Mouse (Mus musculus) intestine, embryonic 16.5 days (tissue): Measurements from ENCODE around the gene Map3k4. TPM values are rescaled to one million over a fixed set of nuclear protein-coding genes. Genes with fewer than 3 reads are reported as not detected.

Source experiments
- ATAC-seq: fragments of 200-750 bp; cut with Nextera tagmentation; 2 replicates; pipeline ENCODE4 v1.8.0; 2017; ENCODE audit warnings: moderate TSS enrichment, moderate library complexity
- H3K27ac ChIP-seq: fragments of 300-500 bp; sonication (generic); 2 replicates; pipeline ENCODE4 v1.5.1; 2014; ENCODE audit warnings: mild to moderate bottlenecking, low read length
- H3K27me3 ChIP-seq: fragments of 300-500 bp; sonication (generic); replicated peaks from 2 replicates; pipeline ENCODE4 v1.6.1; 2014; ENCODE audit warnings: low read length, control low read depth, mixed read lengths; ENCODE audit not compliant: control insufficient read depth, insufficient read depth
- H3K36me3 ChIP-seq: fragments of 300-500 bp; sonication (generic); 2 replicates; pipeline ENCODE4 v1.6.1; 2014; ENCODE audit warnings: low read length, control low read depth; ENCODE audit not compliant: control insufficient read depth, insufficient read depth
- H3K4me1 ChIP-seq: fragments of 300-500 bp; sonication (generic); 2 replicates; pipeline ENCODE4 v1.6.1; 2014; ENCODE audit warnings: low read length, control low read depth, mixed read lengths; ENCODE audit not compliant: control insufficient read depth, insufficient read depth
- H3K4me2 ChIP-seq: fragments of 300-500 bp; sonication (generic); 2 replicates; pipeline ENCODE4 v1.6.1; 2014; ENCODE audit warnings: low read depth, low read length, control low read depth
- H3K4me3 ChIP-seq: fragments of 300-500 bp; sonication (generic); 2 replicates; pipeline ENCODE4 v1.5.1; 2014; ENCODE audit warnings: mild to moderate bottlenecking, low read length
- H3K9ac ChIP-seq: fragments of 300-500 bp; sonication (generic); 2 replicates; pipeline ENCODE4 v1.6.1; 2014; ENCODE audit warnings: low read depth, low read length
- H3K9me3 ChIP-seq: fragments of 300-500 bp; sonication (generic); 2 replicates; pipeline ENCODE4 v1.6.1; 2016; ENCODE audit warnings: low read length, control low read depth; ENCODE audit not compliant: control insufficient read depth
- WGBS: fragments of 180-500 bp; shearing (Covaris S2); extraction: QIAGEN DNeasy Blood & Tissue Kit; methylation state at CpG from one replicate; pipeline ENCODE4 v1.1.7; 2014; 5-methylcytosine and 5-hydroxymethylcytosine counted together
- polyA plus RNA-seq: library from polyadenylated mRNA; unstranded; fragments of >200 nt; fragmentation: Nextera tagmentation; extraction: Ambion mirVana; gene quantifications from 2 replicates; pipeline ENCODE4 v1.2.1, GENCODE M21; 2015

Gene Map3k4
- 25.6 and 28.3 TPM in 2 replicates for polyA plus RNA-seq

DNA sequence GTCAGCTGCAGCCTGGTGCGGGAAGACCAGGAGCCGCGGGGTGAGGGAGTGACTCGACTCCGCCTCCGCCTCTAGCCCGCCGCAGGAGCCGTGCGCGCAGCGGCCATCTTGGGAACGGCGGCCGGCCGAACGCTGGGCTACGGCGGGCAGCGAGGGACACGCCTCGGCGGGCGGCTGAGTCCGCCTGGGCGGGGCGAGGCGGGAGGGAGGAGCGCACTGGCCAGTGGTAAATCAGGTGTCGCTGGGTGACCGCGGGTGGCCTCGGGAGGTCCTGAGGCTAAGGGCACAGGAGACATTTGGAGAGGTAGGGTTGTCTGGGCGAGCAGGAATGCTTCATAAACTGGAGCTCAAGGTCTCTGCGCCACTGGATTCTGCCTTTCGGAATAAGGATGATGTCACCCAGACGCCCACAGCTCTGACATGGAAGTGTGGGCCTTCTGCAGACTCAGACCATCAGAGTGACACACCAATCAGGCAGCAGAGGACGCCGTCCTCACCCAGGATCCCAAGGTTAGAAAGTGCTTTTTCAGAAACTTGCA is at the start of gene Map3k4:
Gene Map3k4, minus strand, starts transcription at position 134 of the 539 bp plus-strand sequence.
- H3K4me3 ChIP-seq, result peak within 1 kb of the TSS; percentile 92
- WGBS, result under 1% methylated on average over 34 of the region's 39 CpGs
- peak; percentile 96 for ATAC-seq
- no peaks in the 10 kb centered on the region for H3K27me3 ChIP-seq
- H3K4me2 ChIP-seq, result peak within 1 kb of the TSS; percentile 63
- peak within 1 kb of the TSS; percentile 93 for H3K9ac ChIP-seq
- peaks cover 9% of the 10 kb centered on the region; the same call in 1 of the 2 replicates for H3K4me1 ChIP-seq
- no peaks in the 10 kb centered on the region for H3K36me3 ChIP-seq
- no peaks in the 10 kb centered on the region for H3K9me3 ChIP-seq
- peak within 1 kb of the TSS; percentile 96 for H3K27ac ChIP-seq

DNA sequence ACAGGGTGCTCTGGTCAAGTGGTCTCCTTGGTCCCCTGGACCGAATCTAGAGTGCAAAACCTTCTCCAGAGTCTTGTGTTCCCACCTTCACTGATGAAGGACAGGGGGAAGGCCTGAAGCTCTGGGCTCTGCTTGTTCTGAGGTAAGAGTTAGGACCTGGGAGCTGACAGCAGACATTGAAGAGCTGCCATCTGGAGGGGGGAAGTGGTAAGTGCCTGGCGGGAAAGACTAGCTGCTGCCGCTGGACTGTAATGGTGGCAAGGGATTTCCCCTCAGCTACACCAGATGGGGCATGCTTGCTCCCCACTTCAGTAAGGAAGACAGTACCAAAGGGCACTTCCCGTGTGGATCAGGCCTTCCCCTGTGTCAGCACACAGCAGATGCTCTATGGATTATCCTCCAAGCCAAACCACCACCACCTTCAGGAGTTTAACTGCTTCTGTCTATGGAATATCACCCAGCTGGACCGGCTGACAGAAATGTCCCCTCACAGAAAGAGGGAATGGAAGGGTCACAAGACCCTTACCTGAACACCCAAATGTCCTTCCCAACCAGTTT is 48.9 kb upstream of the Map3k4 start:
- peak; percentile 53; the same call in 1 of the 2 replicates for ATAC-seq
- no peak overlapping the region for H3K9ac ChIP-seq
- H3K36me3 ChIP-seq, result no peaks in the 10 kb centered on the region
- H3K27ac ChIP-seq, result no peak overlapping the region
- H3K27me3 ChIP-seq, result no peaks in the 10 kb centered on the region
- 41% methylated on average over 5 of the region's 5 CpGs for WGBS
- no peak overlapping the region for H3K4me3 ChIP-seq
- peaks cover 11% of the 10 kb centered on the region; the same call in 1 of the 2 replicates for H3K4me1 ChIP-seq
- H3K9me3 ChIP-seq, result no peaks in the 10 kb centered on the region
- H3K4me2 ChIP-seq, result no peak overlapping the region

DNA sequence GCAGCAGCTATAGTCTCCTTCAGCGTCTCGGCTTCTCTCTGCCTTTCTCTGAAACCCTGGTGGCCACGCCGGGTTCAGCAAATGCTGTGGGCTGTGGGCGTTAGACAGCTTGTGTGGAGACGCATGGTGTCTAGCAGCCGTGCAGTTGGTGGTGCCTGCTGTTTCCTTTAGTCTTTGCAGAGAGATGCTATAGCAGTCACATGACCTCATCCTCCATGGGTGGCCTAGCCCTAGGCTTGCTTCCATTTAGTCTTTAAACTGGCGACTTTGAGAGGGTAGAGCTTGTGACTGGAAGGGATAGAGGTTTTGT is 45.8 kb upstream of the Map3k4 start:
- Histone ChIP-seq H3K4me2 (no peak overlapping the region), H3K9me3 (no peaks in the 10 kb centered on the region), H3K27ac (no peak overlapping the region), H3K36me3 (no peaks in the 10 kb centered on the region), H3K4me3 (no peak overlapping the region), H3K27me3 (no peaks in the 10 kb centered on the region), H3K9ac (no peak overlapping the region), H3K4me1 (no peaks in the 10 kb centered on the region)
- 62% methylated on average over 8 of the region's 8 CpGs for WGBS
- ATAC-seq, result no peak

DNA sequence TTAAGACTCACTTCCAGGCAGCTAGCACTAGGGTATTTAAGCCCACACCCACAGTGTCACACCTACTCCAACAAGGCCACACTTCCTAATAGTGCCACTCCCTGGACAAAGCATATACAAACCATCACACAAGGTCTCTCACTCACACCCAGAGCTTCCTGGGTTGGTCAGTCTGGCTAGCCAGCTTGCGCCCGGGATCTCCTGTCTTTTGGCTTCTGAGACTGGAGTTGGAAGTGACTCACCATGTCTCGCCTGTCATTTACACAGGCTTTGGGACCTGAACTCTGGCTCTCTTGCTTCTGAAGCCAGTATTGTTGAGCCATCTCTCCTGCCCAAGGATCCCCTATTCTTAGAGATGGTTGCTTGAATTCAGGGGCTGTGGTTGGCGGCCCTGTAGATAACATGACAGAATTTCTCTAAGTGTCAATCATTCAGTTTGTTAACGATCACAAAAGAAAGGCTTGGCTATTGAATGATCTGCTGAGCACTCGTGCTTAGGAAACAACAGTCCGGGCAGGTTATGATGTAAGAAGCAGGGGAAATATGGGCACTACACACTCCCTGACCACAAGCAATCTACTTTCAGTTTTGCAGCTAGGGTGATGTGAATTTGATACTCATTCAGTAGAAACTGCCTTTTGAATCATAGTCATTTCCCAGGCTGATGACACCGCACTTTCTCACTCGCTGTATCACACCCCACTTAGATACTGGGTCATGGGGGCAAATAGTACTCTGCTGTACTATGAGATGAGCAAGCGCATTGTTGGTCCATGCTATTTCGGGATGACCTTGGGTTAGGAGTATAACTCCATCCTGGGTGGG is 45.2 kb upstream of the Map3k4 start:
- no peaks in the 10 kb centered on the region for H3K9me3 ChIP-seq
- no peaks in the 10 kb centered on the region for H3K27me3 ChIP-seq
- no peak overlapping the region for H3K9ac ChIP-seq
- 83% methylated on average over 11 of the region's 11 CpGs for WGBS
- no peak overlapping the region for H3K27ac ChIP-seq
- H3K36me3 ChIP-seq, result no peaks in the 10 kb centered on the region
- H3K4me1 ChIP-seq, result no peaks in the 10 kb centered on the region
- no peak overlapping the region for H3K4me3 ChIP-seq
- no peak for ATAC-seq
- no peak overlapping the region for H3K4me2 ChIP-seq

DNA sequence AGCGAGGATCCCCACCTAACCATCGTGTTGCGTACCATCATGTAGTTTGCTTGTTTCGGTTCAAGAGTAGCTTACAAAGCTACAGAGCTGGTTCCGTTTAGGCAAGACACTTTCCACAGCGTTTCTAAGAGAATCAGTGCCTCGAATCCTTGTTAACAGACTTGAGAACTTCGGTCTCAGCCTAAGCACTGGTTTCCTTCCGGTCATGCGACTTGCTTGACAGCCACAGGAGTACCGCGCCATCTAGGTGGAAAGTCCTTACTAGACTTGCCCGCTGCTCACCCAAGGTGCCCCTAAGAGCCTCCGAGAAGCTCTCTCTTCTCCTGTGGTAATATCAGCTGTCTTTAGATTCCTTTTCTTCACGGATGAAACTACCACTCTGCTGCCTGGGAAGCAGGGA is 41.3 kb upstream of the Map3k4 start:
- H3K9ac ChIP-seq, result no peak overlapping the region
- H3K27ac ChIP-seq, result no peak overlapping the region
- H3K4me2 ChIP-seq, result no peak overlapping the region
- WGBS, result 88% methylated on average over 15 of the region's 15 CpGs
- no peaks in the 10 kb centered on the region for H3K4me1 ChIP-seq
- H3K27me3 ChIP-seq, result no peaks in the 10 kb centered on the region
- H3K4me3 ChIP-seq, result no peak overlapping the region
- no peaks in the 10 kb centered on the region for H3K36me3 ChIP-seq
- no peaks in the 10 kb centered on the region for H3K9me3 ChIP-seq
- ATAC-seq, result no peak

DNA sequence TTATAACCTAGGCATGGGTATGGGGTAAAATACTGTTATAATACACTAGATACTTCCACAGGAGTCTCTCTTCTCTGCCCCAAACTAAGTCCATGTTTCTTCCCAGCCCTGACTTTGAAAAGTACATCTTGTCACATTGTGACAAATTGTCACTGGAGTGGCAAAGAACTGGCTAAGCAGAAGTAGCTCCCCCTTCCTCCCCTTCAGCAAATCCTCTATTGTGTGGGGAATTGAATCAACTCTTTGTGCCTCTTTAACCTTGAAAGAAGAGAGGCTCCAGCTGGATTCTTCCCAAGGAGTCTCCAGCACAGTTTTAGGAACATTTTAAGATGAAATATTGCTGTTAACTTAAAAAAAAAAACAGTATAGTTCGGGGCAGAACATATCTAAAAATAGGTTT is 34.2 kb upstream of the Map3k4 start:
- no peak overlapping the region for H3K9ac ChIP-seq
- H3K9me3 ChIP-seq, result no peaks in the 10 kb centered on the region
- no peak overlapping the region for H3K27ac ChIP-seq
- no peak for ATAC-seq
- no peaks in the 10 kb centered on the region for H3K4me1 ChIP-seq
- H3K27me3 ChIP-seq, result no peaks in the 10 kb centered on the region
- no peaks in the 10 kb centered on the region for H3K36me3 ChIP-seq
- no peak overlapping the region for H3K4me2 ChIP-seq
- 37% methylated on average over 1 of the region's 1 CpGs for WGBS
- no peak overlapping the region for H3K4me3 ChIP-seq

DNA sequence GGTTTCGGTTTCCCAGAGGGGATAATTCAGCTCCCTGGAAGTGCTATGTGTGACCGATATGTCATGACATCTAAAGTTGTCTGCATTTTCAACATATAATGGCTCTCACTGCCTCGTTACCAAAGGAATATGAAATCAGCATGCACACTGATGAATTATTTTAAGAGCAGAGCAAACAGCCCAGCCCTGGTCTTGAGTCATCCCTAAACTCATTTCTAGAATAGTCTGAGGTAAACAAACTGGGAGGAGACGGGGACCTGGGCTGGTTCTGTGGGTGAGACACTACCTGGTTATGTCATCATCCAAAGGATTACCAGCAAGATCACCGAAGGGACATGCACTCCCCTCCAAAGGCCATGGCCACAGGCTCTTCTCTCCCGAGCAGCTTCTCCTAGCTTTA is 33.0 kb upstream of the Map3k4 start:
- H3K4me2 ChIP-seq, result no peak overlapping the region
- H3K4me1 ChIP-seq, result no peaks in the 10 kb centered on the region
- H3K9me3 ChIP-seq, result no peaks in the 10 kb centered on the region
- H3K36me3 ChIP-seq, result no peaks in the 10 kb centered on the region
- WGBS, result 84% methylated on average over 6 of the region's 6 CpGs
- no peak overlapping the region for H3K4me3 ChIP-seq
- H3K27ac ChIP-seq, result no peak overlapping the region
- ATAC-seq, result no peak
- no peak overlapping the region for H3K9ac ChIP-seq
- H3K27me3 ChIP-seq, result no peaks in the 10 kb centered on the region

DNA sequence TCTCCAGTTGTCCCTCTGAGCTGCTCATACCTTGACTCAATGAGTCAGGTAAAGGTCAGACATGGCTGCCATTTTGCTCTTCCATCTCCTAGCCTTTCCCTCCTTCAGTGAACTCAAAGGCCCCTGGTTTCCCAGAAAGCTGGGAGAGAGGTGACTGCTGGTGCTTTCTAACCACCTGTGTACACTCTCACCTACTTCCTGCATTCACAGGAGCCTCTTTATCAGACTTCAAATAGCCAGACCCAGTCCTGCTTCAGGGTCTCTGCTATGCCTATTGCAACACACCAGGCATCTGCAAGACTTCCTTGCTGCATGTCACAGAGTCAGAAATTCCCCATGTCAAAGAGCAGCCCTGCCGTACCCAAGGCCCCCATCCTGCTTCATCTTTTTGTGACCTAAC is 28.9 kb upstream of the Map3k4 start:
- 71% methylated on average over 1 of the region's 1 CpGs for WGBS
- peak; percentile 71 for ATAC-seq
- H3K36me3 ChIP-seq, result no peaks in the 10 kb centered on the region
- H3K4me2 ChIP-seq, result no peak overlapping the region
- H3K27ac ChIP-seq, result no peak overlapping the region
- H3K4me3 ChIP-seq, result no peak overlapping the region
- no peaks in the 10 kb centered on the region for H3K27me3 ChIP-seq
- no peaks in the 10 kb centered on the region for H3K9me3 ChIP-seq
- H3K4me1 ChIP-seq, result no peaks in the 10 kb centered on the region
- no peak overlapping the region for H3K9ac ChIP-seq

DNA sequence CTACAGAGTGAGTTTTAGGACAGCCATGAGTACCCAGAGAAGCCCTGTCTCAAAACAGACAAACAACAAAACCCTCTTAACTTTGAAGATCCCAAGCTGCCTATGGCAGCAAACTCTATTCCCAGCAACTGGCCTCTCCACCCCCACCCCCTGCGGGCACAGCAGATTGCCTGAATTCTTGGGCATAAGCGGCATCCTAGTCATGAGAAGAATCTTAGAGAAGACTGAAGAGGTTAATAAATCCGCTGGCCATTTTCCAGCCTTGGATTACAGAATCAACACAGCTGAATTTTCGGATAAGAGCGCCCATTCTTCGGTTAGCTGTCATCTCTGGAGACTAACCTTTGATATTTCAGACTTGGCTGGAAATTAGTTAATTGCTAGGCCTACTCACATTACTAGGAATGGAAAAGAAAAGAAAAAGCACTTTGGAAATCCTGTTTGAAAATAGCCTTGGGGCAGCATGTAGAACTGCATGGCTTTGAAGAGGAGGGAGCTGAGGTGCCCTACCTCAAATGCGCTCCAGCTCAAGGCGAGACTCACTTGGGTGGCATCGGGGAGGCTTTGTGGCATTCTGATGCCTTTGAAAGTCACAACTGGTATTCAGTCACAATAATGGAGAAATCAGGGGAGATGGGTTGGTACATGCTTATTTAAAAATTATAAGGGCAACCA is 25.2 kb upstream of the Map3k4 start:
- H3K4me3 ChIP-seq, result no peak overlapping the region
- H3K4me1 ChIP-seq, result no peaks in the 10 kb centered on the region
- ATAC-seq, result no peak
- no peaks in the 10 kb centered on the region for H3K27me3 ChIP-seq
- H3K27ac ChIP-seq, result no peak overlapping the region
- H3K9ac ChIP-seq, result no peak overlapping the region
- H3K9me3 ChIP-seq, result no peaks in the 10 kb centered on the region
- no peak overlapping the region for H3K4me2 ChIP-seq
- H3K36me3 ChIP-seq, result no peaks in the 10 kb centered on the region
- 80% methylated on average over 9 of the region's 9 CpGs for WGBS
